Mouse (Mus musculus): Measurements from ENCODE around the gene Edc3. TPM values are rescaled to one million over a fixed set of nuclear protein-coding genes. Genes with fewer than 3 reads are reported as not detected.
"Not testable (repeated sequence)": the region's sequence is repeated elsewhere in the genome, so short reads cannot be mapped to it uniquely, and the experiment has no call there.

Gene Edc3
- polyA plus RNA-seq, 1 experiment from 2014 or later = 49.2 TPM

GRCm38 (mm10) chr9:57683520-57683919, 24.8 kb upstream of the Edc3 start, which contains the start of gene Cyp1a2:
Gene Cyp1a2, minus strand, starts transcription at chr9:57683703.
- WGBS = 87% methylated on average over 5 of the region's 5 CpGs
- no peak for DNase-seq (ENCODE audit: low spot score)
- Histone ChIP-seq H3K4me3 (no peak within 1 kb of the TSS), H3K36me3 (no peaks in the 10 kb centered on the region), H3K27ac (no peak within 1 kb of the TSS), H3K4me1 (no peaks in the 10 kb centered on the region), H3K27me3 (ENCODE audit: low read depth, poor library complexity, severe bottlenecking) (no peaks in the 10 kb centered on the region), H3K9me3 (replicated peaks) (no peaks in the 10 kb centered on the region)

GRCm38 (mm10) chr9:57686011-57686410, 22.3 kb upstream of the Edc3 start:
- 88% methylated on average over 5 of the region's 5 CpGs for WGBS
- H3K4me1 ChIP-seq = no peaks in the 10 kb centered on the region
- H3K27ac ChIP-seq = no peak overlapping the region
- no peak overlapping the region for H3K4me3 ChIP-seq
- no peaks in the 10 kb centered on the region for H3K9me3 ChIP-seq (replicated peaks)
- no peak for DNase-seq (ENCODE audit: low spot score)
- no peaks in the 10 kb centered on the region for H3K36me3 ChIP-seq
- no peaks in the 10 kb centered on the region for H3K27me3 ChIP-seq (ENCODE audit: low read depth, poor library complexity, severe bottlenecking)

- WGBS = 90% methylated on average over 2 of the region's 2 CpGs
- no peak for DNase-seq (ENCODE audit: low spot score)
- H3K4me3 ChIP-seq = no peak within 1 kb of the TSS
These were observed 20.6 kb upstream of the Edc3 start, which contains the start of gene Cyp1a1 for GRCm38 (mm10) chr9:57687751-57688150. Gene Cyp1a1, plus strand, starts transcription at chr9:57687928.

GRCm38 (mm10) chr9:57688158-57688557, 20.2 kb upstream of the Edc3 start:
- Histone ChIP-seq H3K36me3 (no peaks in the 10 kb centered on the region), H3K27ac (no peak overlapping the region), H3K4me3 (no peak overlapping the region), H3K9me3 (replicated peaks) (no peaks in the 10 kb centered on the region), H3K27me3 (ENCODE audit: low read depth, poor library complexity, severe bottlenecking) (peaks cover 9% of the 10 kb centered on the region; the same call in 1 of the 2 replicates), H3K4me1 (no peaks in the 10 kb centered on the region)
- DNase-seq (ENCODE audit: low spot score) = no peak
- 55% methylated on average over 2 of the region's 2 CpGs for WGBS

More at GRCm38 (mm10) chr9:57687751-57688150, 20.6 kb upstream of the Edc3 start, which contains the start of gene Cyp1a1:
- Histone ChIP-seq H3K36me3 (no peaks in the 10 kb centered on the region), H3K9me3 (replicated peaks) (no peaks in the 10 kb centered on the region), H3K27ac (no peak within 1 kb of the TSS), H3K4me1 (no peaks in the 10 kb centered on the region), H3K27me3 (ENCODE audit: low read depth, poor library complexity, severe bottlenecking) (peaks cover 5% of the 10 kb centered on the region; the same call in 1 of the 2 replicates)

GRCm38 (mm10) chr9:57688606-57689005, 19.7 kb upstream of the Edc3 start:
- H3K9me3 ChIP-seq (replicated peaks) = no peaks in the 10 kb centered on the region
- no peaks in the 10 kb centered on the region for H3K36me3 ChIP-seq
- 81% methylated on average over 2 of the region's 2 CpGs for WGBS
- H3K27me3 ChIP-seq (ENCODE audit: low read depth, poor library complexity, severe bottlenecking) = peaks cover 13% of the 10 kb centered on the region; the same call in 1 of the 2 replicates
- no peak overlapping the region for H3K4me3 ChIP-seq
- no peak for DNase-seq (ENCODE audit: low spot score)
- H3K27ac ChIP-seq = no peak overlapping the region
- no peaks in the 10 kb centered on the region for H3K4me1 ChIP-seq

- Histone ChIP-seq H3K9me3 (replicated peaks) (no peaks in the 10 kb centered on the region), H3K4me3 (no peak overlapping the region), H3K27ac (no peak overlapping the region), H3K4me1 (peaks cover 18% of the 10 kb centered on the region), H3K27me3 (ENCODE audit: low read depth, poor library complexity, severe bottlenecking) (peaks cover 64% of the 10 kb centered on the region), H3K36me3 (no peaks in the 10 kb centered on the region)
- WGBS = 74% methylated on average over 2 of the region's 2 CpGs
- no peak for DNase-seq (ENCODE audit: low spot score)
These were observed 14.2 kb upstream of the Edc3 start for GRCm38 (mm10) chr9:57694108-57694507.

GRCm38 (mm10) chr9:57696380-57697285, 11.7 kb upstream of the Edc3 start:
- Histone ChIP-seq H3K27ac (peak overlapping the region; percentile 50), H3K36me3 (no peaks in the 10 kb centered on the region), H3K27me3 (ENCODE audit: low read depth, poor library complexity, severe bottlenecking) (peaks cover 64% of the 10 kb centered on the region), H3K4me3 (peak overlapping the region; percentile 53), H3K9me3 (replicated peaks) (no peaks in the 10 kb centered on the region), H3K4me1 (peaks cover 19% of the 10 kb centered on the region)
- under 1% methylated on average over 42 of the region's 42 CpGs for WGBS
- peak; percentile 47 for DNase-seq (ENCODE audit: low spot score)

- Histone ChIP-seq H3K36me3 (no peaks in the 10 kb centered on the region), H3K9me3 (replicated peaks) (no peaks in the 10 kb centered on the region), H3K4me1 (peaks cover 26% of the 10 kb centered on the region), H3K27me3 (ENCODE audit: low read depth, poor library complexity, severe bottlenecking) (peaks cover 63% of the 10 kb centered on the region), H3K27ac (no peak overlapping the region), H3K4me3 (no peak overlapping the region)
- no peak for DNase-seq (ENCODE audit: low spot score)
- WGBS = 6% methylated on average over 4 of the region's 4 CpGs
These were observed 11.0 kb upstream of the Edc3 start for GRCm38 (mm10) chr9:57697380-57697779.

GRCm38 (mm10) chr9:57698466-57699150, 9.7 kb upstream of the Edc3 start:
- 74% methylated on average over 1 of the region's 1 CpGs for WGBS
- Histone ChIP-seq H3K36me3 (no peaks in the 10 kb centered on the region), H3K4me1 (peaks cover 26% of the 10 kb centered on the region), H3K27me3 (ENCODE audit: low read depth, poor library complexity, severe bottlenecking) (peaks cover 50% of the 10 kb centered on the region), H3K4me3 (no peak overlapping the region), H3K9me3 (replicated peaks) (no peaks in the 10 kb centered on the region), H3K27ac (no peak overlapping the region)
- DNase-seq (ENCODE audit: low spot score) = no peak

GRCm38 (mm10) chr9:57706496-57706895, 1.8 kb upstream of the Edc3 start:
- no peaks in the 10 kb centered on the region for H3K27me3 ChIP-seq (ENCODE audit: low read depth, poor library complexity, severe bottlenecking)
- no peak overlapping the region for H3K27ac ChIP-seq
- peaks cover 6% of the 10 kb centered on the region for H3K36me3 ChIP-seq
- DNase-seq (ENCODE audit: low spot score) = no peak
- no peaks in the 10 kb centered on the region for H3K9me3 ChIP-seq (replicated peaks)
- 89% methylated on average over 3 of the region's 3 CpGs for WGBS
- no peak overlapping the region for H3K4me3 ChIP-seq
- peaks cover 21% of the 10 kb centered on the region for H3K4me1 ChIP-seq

GRCm38 (mm10) chr9:57708720-57709274, 457 bp downstream of the Edc3 start:
- peaks cover 13% of the 10 kb centered on the region for H3K4me1 ChIP-seq
- peak overlapping the region; percentile 94 for H3K27ac ChIP-seq
- H3K9me3 ChIP-seq (replicated peaks) = no peaks in the 10 kb centered on the region
- 6% methylated on average over 33 of the region's 39 CpGs for WGBS
- peak overlapping the region; percentile 97 for H3K4me3 ChIP-seq
- no peak for DNase-seq (ENCODE audit: low spot score)
- H3K36me3 ChIP-seq = peaks cover 28% of the 10 kb centered on the region
- no peaks in the 10 kb centered on the region for H3K27me3 ChIP-seq (ENCODE audit: low read depth, poor library complexity, severe bottlenecking)

GRCm38 (mm10) chr9:57710214-57710613, 1.9 kb downstream of the Edc3 start:
- H3K9me3 ChIP-seq (replicated peaks); H3K27me3 ChIP-seq (ENCODE audit: low read depth, poor library complexity, severe bottlenecking); DNase-seq (ENCODE audit: low spot score); H3K27ac ChIP-seq; H3K4me3 ChIP-seq: not testable (repeated sequence)
- 91% methylated on average over 5 of the region's 5 CpGs for WGBS
- peaks cover 41% of the 10 kb centered on the region for H3K36me3 ChIP-seq
- peaks cover 13% of the 10 kb centered on the region for H3K4me1 ChIP-seq

GRCm38 (mm10) chr9:57712194-57712593, 3.9 kb downstream of the Edc3 start:
- Histone ChIP-seq H3K9me3 (replicated peaks) (no peaks in the 10 kb centered on the region), H3K36me3 (peaks cover 61% of the 10 kb centered on the region), H3K4me3 (no peak overlapping the region), H3K4me1 (peaks cover 13% of the 10 kb centered on the region), H3K27me3 (ENCODE audit: low read depth, poor library complexity, severe bottlenecking) (no peaks in the 10 kb centered on the region), H3K27ac (no peak overlapping the region)
- no peak for DNase-seq (ENCODE audit: low spot score)
- 75% methylated on average over 2 of the region's 2 CpGs for WGBS
